Mouse (Mus musculus): ENCODE data around the gene Atrnl1. TPM values are rescaled to one million over a fixed set of nuclear protein-coding genes. Genes with fewer than 3 reads are reported as not detected.

Atrnl1 gene
- 8.9 and 9.6 TPM in 2 replicates for polyA plus RNA-seq (2015; fragmentation: Nextera tagmentation; extraction: Ambion mirVana)

DNA sequence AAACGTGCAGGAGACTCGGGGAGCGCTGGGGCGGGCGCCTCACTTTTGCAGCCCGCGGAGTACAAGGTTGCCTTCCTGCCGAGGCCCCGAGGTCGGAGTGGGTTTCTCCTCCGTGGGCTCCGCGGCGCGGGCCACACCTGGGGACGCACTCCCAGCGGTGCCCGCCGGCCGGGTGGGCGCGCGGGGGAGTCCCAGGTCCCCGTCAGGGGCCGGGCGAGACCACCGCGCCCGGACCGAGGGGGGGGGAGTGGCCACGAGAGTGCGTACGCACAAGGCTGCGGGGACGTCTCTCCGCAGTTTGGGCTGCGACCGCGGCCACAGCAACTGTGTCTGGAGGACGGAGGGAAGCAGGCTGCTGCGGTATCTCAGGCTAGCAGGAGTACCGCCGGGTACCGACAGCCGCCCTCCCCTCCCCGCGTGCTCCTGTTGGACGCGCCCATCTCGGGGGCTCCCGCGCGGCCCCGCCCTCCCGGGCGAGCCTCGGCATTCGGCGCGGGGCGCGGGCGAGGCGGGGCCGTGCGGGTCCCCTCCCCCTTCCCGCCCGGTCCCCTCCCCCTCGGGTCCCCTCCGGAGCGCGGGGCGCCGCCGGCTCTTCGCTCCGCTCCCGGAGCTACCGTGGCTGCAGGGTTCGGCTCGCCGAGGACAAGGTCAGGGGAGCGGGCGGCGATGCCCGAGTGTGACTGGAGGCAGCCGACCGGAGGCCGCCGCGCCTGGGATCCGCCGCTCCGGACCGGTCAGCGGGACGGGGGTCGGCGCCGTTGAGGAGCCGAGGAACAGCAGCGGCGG, at the start of gene Atrnl1:
Gene Atrnl1, plus strand, starts transcription at position 559 of the 786 bp plus-strand sequence.
- no peaks in the 10 kb centered on the region for H3K27me3 ChIP-seq (ENCODE audit: insufficient read depth, low read length)
- no peaks in the 10 kb centered on the region for H3K36me3 ChIP-seq (ENCODE audit: insufficient read depth, low read length)
- peaks cover 21% of the 10 kb centered on the region for H3K4me1 ChIP-seq (ENCODE audit: insufficient read depth, low read length)
- peak; percentile 92 for ATAC-seq (ENCODE audit: low FRiP score, low TSS enrichment)
- H3K27ac ChIP-seq (ENCODE audit: low read length), result peak within 1 kb of the TSS; percentile 96
- WGBS, result under 1% methylated on average over 83 of the region's 103 CpGs
- H3K9me3 ChIP-seq (ENCODE audit: low read length), result no peaks in the 10 kb centered on the region
- H3K9ac ChIP-seq (replicated peaks; ENCODE audit: low read length), result peak within 1 kb of the TSS; percentile 96
- peak within 1 kb of the TSS; percentile 95 for H3K4me3 ChIP-seq (ENCODE audit: low read length)
- H3K4me2 ChIP-seq (replicated peaks; ENCODE audit: low read depth, low read length), result peak within 1 kb of the TSS; percentile 98

DNA sequence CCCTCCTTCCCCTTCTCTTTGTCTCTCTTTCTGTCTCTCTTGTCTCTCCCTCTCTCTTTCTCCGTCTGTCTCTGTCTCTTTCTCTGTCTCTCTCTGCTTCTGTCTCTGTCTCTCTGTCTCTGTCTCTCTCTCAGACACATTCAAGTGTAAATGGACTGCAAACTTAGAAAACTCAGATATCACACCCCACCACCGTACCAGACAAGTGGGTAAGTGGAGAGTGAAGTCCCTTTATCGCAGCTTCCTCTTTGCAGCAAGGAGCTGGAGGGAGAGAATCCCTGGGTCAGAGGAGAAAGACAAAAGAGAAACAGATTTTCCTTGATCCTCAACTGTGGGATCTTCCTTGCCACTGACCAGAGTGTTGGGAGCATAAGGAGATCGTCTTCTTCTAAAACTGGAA, 49.3 kb upstream of the Atrnl1 start:
- Histone ChIP-seq H3K4me2 (replicated peaks; ENCODE audit: low read depth, low read length) (no peak overlapping the region), H3K9me3 (ENCODE audit: low read length) (0 out of 2 replicates have a peak, but pooled peaks cover under 1% of the 10 kb centered on the region), H3K27ac (ENCODE audit: low read length) (no peak overlapping the region), H3K4me1 (ENCODE audit: insufficient read depth, low read length) (0 out of 2 replicates have a peak, but pooled peaks cover 3% of the 10 kb centered on the region), H3K27me3 (ENCODE audit: insufficient read depth, low read length) (no peaks in the 10 kb centered on the region), H3K9ac (replicated peaks; ENCODE audit: low read length) (no peak overlapping the region), H3K36me3 (ENCODE audit: insufficient read depth, low read length) (no peaks in the 10 kb centered on the region), H3K4me3 (ENCODE audit: low read length) (no peak overlapping the region)
- 81% methylated on average over 4 of the region's 4 CpGs for WGBS
- no peak for ATAC-seq (ENCODE audit: low FRiP score, low TSS enrichment)

DNA sequence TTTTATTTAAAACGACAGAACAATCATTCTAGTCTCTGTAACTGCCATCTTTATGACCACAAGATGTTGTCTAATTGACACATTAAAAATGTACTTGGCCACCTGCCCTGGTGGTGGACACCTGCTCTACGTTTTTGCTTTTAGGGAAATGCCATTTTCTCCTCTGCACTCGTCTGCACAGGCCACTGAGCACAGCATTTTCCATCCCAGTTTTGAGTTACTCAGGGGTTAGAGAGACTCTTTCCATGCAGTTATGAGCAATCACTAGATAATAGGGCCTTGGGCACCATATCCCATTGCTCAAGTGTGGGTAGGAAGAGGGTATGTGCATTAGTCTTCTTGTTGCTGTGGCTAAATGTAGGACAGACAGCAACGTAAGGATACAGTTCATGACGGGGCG, 41.8 kb upstream of the Atrnl1 start:
- H3K27ac ChIP-seq (ENCODE audit: low read length), result no peak overlapping the region
- no peaks in the 10 kb centered on the region for H3K36me3 ChIP-seq (ENCODE audit: insufficient read depth, low read length)
- H3K4me1 ChIP-seq (ENCODE audit: insufficient read depth, low read length), result no peaks in the 10 kb centered on the region
- ATAC-seq (ENCODE audit: low FRiP score, low TSS enrichment), result no peak
- no peaks in the 10 kb centered on the region for H3K27me3 ChIP-seq (ENCODE audit: insufficient read depth, low read length)
- no peaks in the 10 kb centered on the region for H3K9me3 ChIP-seq (ENCODE audit: low read length)
- 69% methylated on average over 6 of the region's 6 CpGs for WGBS
- no peak overlapping the region for H3K9ac ChIP-seq (replicated peaks; ENCODE audit: low read length)
- no peak overlapping the region for H3K4me2 ChIP-seq (replicated peaks; ENCODE audit: low read depth, low read length)
- no peak overlapping the region for H3K4me3 ChIP-seq (ENCODE audit: low read length)

GRCm38 (mm10) chr19:57572360-57573237, 38.2 kb upstream of the Atrnl1 start:
- WGBS, result 78% methylated on average over 16 of the region's 16 CpGs
- no peaks in the 10 kb centered on the region for H3K36me3 ChIP-seq (ENCODE audit: insufficient read depth, low read length)
- ATAC-seq (ENCODE audit: low FRiP score, low TSS enrichment), result no peak

DNA sequence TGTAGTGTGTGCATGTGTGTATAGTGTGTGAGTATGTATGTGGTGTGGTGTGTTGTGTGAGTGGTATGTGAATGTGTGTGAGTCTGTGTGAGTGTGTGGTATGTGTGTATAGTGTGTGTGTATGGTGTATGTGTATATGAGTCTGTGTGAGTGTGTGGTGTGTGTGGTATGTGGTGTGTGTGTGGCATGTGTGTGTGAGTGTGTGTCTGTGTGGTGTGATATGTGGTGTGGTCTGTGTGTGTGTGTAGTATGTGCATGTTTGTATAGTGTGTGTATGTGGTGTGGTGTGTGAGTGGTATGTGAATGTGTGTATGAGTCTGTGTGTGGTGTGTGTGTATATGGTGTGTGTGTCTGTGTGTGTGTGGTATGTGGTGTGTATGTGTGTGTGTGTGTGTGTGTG, 37.4 kb upstream of the Atrnl1 start:
- Histone ChIP-seq H3K9me3 (ENCODE audit: low read length) (no peaks in the 10 kb centered on the region), H3K27me3 (ENCODE audit: insufficient read depth, low read length) (no peaks in the 10 kb centered on the region), H3K4me3 (ENCODE audit: low read length) (no peak overlapping the region), H3K4me2 (replicated peaks; ENCODE audit: low read depth, low read length) (no peak overlapping the region), H3K4me1 (ENCODE audit: insufficient read depth, low read length) (no peaks in the 10 kb centered on the region), H3K9ac (replicated peaks; ENCODE audit: low read length) (no peak overlapping the region), H3K27ac (ENCODE audit: low read length) (no peak overlapping the region), H3K36me3 (ENCODE audit: insufficient read depth, low read length) (no peaks in the 10 kb centered on the region)
- ATAC-seq (ENCODE audit: low FRiP score, low TSS enrichment), result no peak

More at GRCm38 (mm10) chr19:57572360-57573237, 38.2 kb upstream of the Atrnl1 start:
- Histone ChIP-seq H3K4me2 (replicated peaks; ENCODE audit: low read depth, low read length) (no peak overlapping the region), H3K27me3 (ENCODE audit: insufficient read depth, low read length) (no peaks in the 10 kb centered on the region), H3K4me1 (ENCODE audit: insufficient read depth, low read length) (no peaks in the 10 kb centered on the region), H3K27ac (ENCODE audit: low read length) (no peak overlapping the region), H3K9me3 (ENCODE audit: low read length) (no peaks in the 10 kb centered on the region), H3K4me3 (ENCODE audit: low read length) (no peak overlapping the region), H3K9ac (replicated peaks; ENCODE audit: low read length) (no peak overlapping the region)

DNA sequence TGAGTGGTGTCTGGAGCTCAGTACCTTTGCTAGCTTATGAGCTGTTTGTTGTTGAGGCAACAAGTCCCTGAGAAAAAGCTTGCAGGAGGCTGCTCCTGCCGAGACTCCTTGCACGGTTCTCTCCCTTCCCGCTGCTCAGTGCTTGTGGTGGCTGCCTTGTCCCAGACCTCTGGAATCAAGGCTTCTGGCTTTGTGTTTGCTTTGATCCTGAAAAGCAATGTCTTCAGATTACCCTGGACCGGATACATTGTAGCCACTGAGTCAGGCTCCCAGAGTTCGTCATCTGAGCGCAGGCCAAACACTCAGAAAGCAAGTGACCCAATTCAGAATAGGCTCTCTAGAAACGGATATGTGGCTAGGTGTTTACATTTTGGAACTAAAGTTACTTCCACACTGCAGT, 35.8 kb upstream of the Atrnl1 start:
- Histone ChIP-seq H3K4me2 (replicated peaks; ENCODE audit: low read depth, low read length) (no peak overlapping the region), H3K27ac (ENCODE audit: low read length) (no peak overlapping the region), H3K4me3 (ENCODE audit: low read length) (no peak overlapping the region), H3K9me3 (ENCODE audit: low read length) (no peaks in the 10 kb centered on the region), H3K9ac (replicated peaks; ENCODE audit: low read length) (no peak overlapping the region), H3K36me3 (ENCODE audit: insufficient read depth, low read length) (no peaks in the 10 kb centered on the region), H3K27me3 (ENCODE audit: insufficient read depth, low read length) (no peaks in the 10 kb centered on the region), H3K4me1 (ENCODE audit: insufficient read depth, low read length) (no peaks in the 10 kb centered on the region)
- no peak for ATAC-seq (ENCODE audit: low FRiP score, low TSS enrichment)
- WGBS, result 69% methylated on average over 7 of the region's 7 CpGs

GRCm38 (mm10) chr19:57576836-57577235, 34.0 kb upstream of the Atrnl1 start:
- Histone ChIP-seq H3K9me3 (ENCODE audit: low read length) (no peaks in the 10 kb centered on the region), H3K4me2 (replicated peaks; ENCODE audit: low read depth, low read length) (no peak overlapping the region), H3K4me1 (ENCODE audit: insufficient read depth, low read length) (no peaks in the 10 kb centered on the region), H3K27ac (ENCODE audit: low read length) (no peak overlapping the region), H3K4me3 (ENCODE audit: low read length) (no peak overlapping the region), H3K9ac (replicated peaks; ENCODE audit: low read length) (no peak overlapping the region), H3K27me3 (ENCODE audit: insufficient read depth, low read length) (no peaks in the 10 kb centered on the region), H3K36me3 (ENCODE audit: insufficient read depth, low read length) (no peaks in the 10 kb centered on the region)
- 44% methylated on average over 5 of the region's 5 CpGs for WGBS
- no peak for ATAC-seq (ENCODE audit: low FRiP score, low TSS enrichment)

GRCm38 (mm10) chr19:57577256-57577655, 33.6 kb upstream of the Atrnl1 start:
- no peaks in the 10 kb centered on the region for H3K36me3 ChIP-seq (ENCODE audit: insufficient read depth, low read length)
- WGBS, result 76% methylated on average over 6 of the region's 6 CpGs
- no peak overlapping the region for H3K9ac ChIP-seq (replicated peaks; ENCODE audit: low read length)
- no peaks in the 10 kb centered on the region for H3K9me3 ChIP-seq (ENCODE audit: low read length)
- no peak overlapping the region for H3K4me2 ChIP-seq (replicated peaks; ENCODE audit: low read depth, low read length)
- ATAC-seq (ENCODE audit: low FRiP score, low TSS enrichment), result no peak
- H3K4me3 ChIP-seq (ENCODE audit: low read length), result no peak overlapping the region
- H3K4me1 ChIP-seq (ENCODE audit: insufficient read depth, low read length), result no peaks in the 10 kb centered on the region
- H3K27me3 ChIP-seq (ENCODE audit: insufficient read depth, low read length), result no peaks in the 10 kb centered on the region
- H3K27ac ChIP-seq (ENCODE audit: low read length), result no peak overlapping the region

- no peak overlapping the region for H3K4me3 ChIP-seq (ENCODE audit: low read length)
- no peak overlapping the region for H3K27ac ChIP-seq (ENCODE audit: low read length)
- H3K4me1 ChIP-seq (ENCODE audit: insufficient read depth, low read length), result peaks cover 5% of the 10 kb centered on the region; the same call in 1 of the 2 replicates
- H3K9me3 ChIP-seq (ENCODE audit: low read length), result no peaks in the 10 kb centered on the region
- 72% methylated on average over 7 of the region's 7 CpGs for WGBS
- no peak overlapping the region for H3K4me2 ChIP-seq (replicated peaks; ENCODE audit: low read depth, low read length)
- H3K36me3 ChIP-seq (ENCODE audit: insufficient read depth, low read length), result no peaks in the 10 kb centered on the region
- no peaks in the 10 kb centered on the region for H3K27me3 ChIP-seq (ENCODE audit: insufficient read depth, low read length)
- no peak for ATAC-seq (ENCODE audit: low FRiP score, low TSS enrichment)
- H3K9ac ChIP-seq (replicated peaks; ENCODE audit: low read length), result no peak overlapping the region
Measured at GRCm38 (mm10) chr19:57580962-57581361, 29.9 kb upstream of the Atrnl1 start.

Measured in kidney, embryonic 16.5 days (tissue).